Mouse (Mus musculus) hindbrain, postnatal 0 days (tissue): ENCODE measurements around the gene Sobp. TPM values are rescaled to one million over a fixed set of nuclear protein-coding genes. Genes with fewer than 3 reads are reported as not detected.

ENCODE experiments used
- ATAC-seq: fragments of 200-750 bp; cut with Nextera tagmentation; 2 replicates; pipeline ENCODE4 v1.8.0; 2017; ENCODE audit warnings: mild to moderate bottlenecking, moderate TSS enrichment, moderate library complexity
- DNase-seq: peaks from one replicate; pipeline ENCODE4 v3.0.0-alpha.2; 2015; ENCODE audit warnings: low spot score
- H3K27ac ChIP-seq: fragments of 300-500 bp; sonication (generic); 2 replicates; pipeline ENCODE4 v1.5.1; 2014; ENCODE audit warnings: mild to moderate bottlenecking
- H3K27me3 ChIP-seq: fragments of 300-500 bp; sonication (generic); 2 replicates; pipeline ENCODE4 v1.6.1; 2014; ENCODE audit warnings: low read length, mixed read lengths; ENCODE audit not compliant: insufficient read depth
- H3K36me3 ChIP-seq: fragments of 300-500 bp; sonication (generic); 2 replicates; pipeline ENCODE4 v1.6.1; 2014; ENCODE audit warnings: low read length, mixed read lengths; ENCODE audit not compliant: insufficient read depth
- H3K4me1 ChIP-seq: fragments of 300-500 bp; sonication (generic); 2 replicates; pipeline ENCODE4 v1.6.1; 2014; ENCODE audit warnings: antibody characterized with exemption, low read length, mixed read lengths; ENCODE audit not compliant: insufficient read depth
- H3K4me2 ChIP-seq: fragments of 300-500 bp; sonication (generic); 2 replicates; pipeline ENCODE4 v1.6.1; 2014; ENCODE audit warnings: low read depth, mild to moderate bottlenecking, low read length, moderate library complexity, mixed read lengths
- H3K4me3 ChIP-seq: fragments of 300-500 bp; sonication (generic); 2 replicates; pipeline ENCODE4 v1.5.1; 2014; ENCODE audit warnings: low read length
- H3K9ac ChIP-seq: fragments of 300-500 bp; sonication (generic); replicated peaks from 2 replicates; pipeline ENCODE4 v1.6.1; 2014; ENCODE audit warnings: mild to moderate bottlenecking, low read length, moderate library complexity, mixed read lengths
- H3K9me3 ChIP-seq: fragments of 300-500 bp; sonication (generic); 2 replicates; pipeline ENCODE4 v1.6.1; 2016; ENCODE audit warnings: low read length, mixed read lengths
- CTCF ChIP-seq: IDR thresholded peaks from 2 replicates; pipeline ENCODE4 v1.5.1; 2016; ENCODE audit warnings: antibody characterized with exemption, control low read depth, low read depth
- WGBS: fragments of 180-500 bp; shearing (Covaris S2); extraction: QIAGEN DNeasy Blood & Tissue Kit; methylation state at CpG from one replicate; pipeline ENCODE4 v1.1.7; 2014; 5-methylcytosine and 5-hydroxymethylcytosine counted together
- polyA plus RNA-seq: library from polyadenylated mRNA; unstranded; fragments of >200 nt; fragmentation: Nextera tagmentation; extraction: Ambion mirVana; gene quantifications from 2 replicates; pipeline ENCODE4 v1.2.1, GENCODE M21; 2015
- total RNA-seq: library from RNA; depleted of rRNA; stranded (reverse); fragments of >200 nt; gene quantifications from 2 replicates; pipeline ENCODE4 v1.2.3, GENCODE M21; 2014

Sobp gene
- total and polyA plus RNA-seq, 2 experiments from 2014 or later, result 13.8 to 21.4 TPM

DNA sequence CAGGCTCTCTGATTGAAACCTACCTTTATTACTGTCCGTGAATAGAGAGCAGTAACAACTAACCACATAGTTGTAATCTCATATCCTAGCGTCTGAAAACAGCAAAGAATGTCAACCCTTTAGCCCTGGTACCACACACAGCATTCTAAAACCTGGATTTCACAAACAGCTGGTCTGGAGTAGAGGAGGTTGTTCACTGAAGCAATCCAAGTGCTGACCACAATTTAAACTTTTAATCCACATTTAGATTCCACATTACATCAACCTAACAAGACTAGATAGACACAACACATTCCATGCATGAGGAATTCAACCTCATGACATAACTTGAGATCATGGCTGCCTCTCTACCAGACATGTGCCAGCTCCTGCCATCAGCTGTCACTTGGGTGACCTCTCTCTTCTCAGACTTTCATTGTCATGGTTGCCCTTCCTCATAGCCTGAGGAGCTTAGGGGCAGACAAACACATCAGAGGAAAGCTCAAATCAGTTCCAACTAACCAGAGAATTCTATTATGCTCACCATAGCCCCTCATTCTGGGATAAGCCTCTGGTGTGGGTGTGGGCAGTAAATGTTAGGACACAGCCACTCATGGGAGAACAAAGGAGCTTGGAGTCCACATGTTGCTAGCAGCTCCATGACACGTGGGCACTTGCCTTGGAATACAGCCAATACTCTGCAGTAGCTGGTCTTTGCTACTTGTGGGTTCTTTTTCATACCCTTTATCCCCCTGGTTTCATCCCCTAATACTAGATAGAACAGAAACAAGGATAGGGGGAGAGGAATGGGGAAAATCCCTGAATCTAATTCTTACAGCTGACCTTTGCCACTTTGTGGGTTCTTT lies 58.0 kb downstream of the Sobp start:
- H3K4me2 ChIP-seq, result no peak overlapping the region
- ATAC-seq (no peak), DNase-seq (peak; percentile 41)
- no peaks in the 10 kb centered on the region for H3K4me1 ChIP-seq
- 65% methylated on average over 3 of the region's 3 CpGs for WGBS
- H3K4me3 ChIP-seq, result no peak overlapping the region
- no peaks in the 10 kb centered on the region for H3K27me3 ChIP-seq
- TF ChIP-seq CTCF, result no peak
- no peaks in the 10 kb centered on the region for H3K9me3 ChIP-seq
- H3K27ac ChIP-seq, result no peak overlapping the region
- no peak overlapping the region for H3K9ac ChIP-seq
- H3K36me3 ChIP-seq, result no peaks in the 10 kb centered on the region

DNA sequence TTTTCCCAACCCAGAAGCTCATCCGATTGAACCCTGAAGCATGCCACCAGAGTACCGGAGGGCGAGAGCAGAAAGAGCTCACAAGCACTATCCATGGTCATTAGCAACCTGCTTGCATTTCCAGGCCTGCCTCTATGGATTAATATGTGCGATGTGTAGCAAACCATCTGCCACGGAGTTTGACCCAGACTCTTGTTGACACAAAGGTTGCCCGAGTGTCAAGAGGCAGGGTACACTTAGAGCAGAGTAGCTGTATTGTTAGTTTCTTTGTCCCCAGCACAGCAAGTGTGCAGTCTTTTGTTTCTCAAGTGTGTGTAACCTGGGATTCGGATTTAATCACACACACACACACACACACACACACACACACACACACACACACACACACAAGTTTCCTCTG lies 62.0 kb downstream of the Sobp start:
- Histone ChIP-seq H3K4me2 (no peak overlapping the region), H3K4me1 (no peaks in the 10 kb centered on the region), H3K27me3 (no peaks in the 10 kb centered on the region), H3K27ac (0 out of 2 replicates have a peak overlapping the region, but pooled peaks have one; percentile 41), H3K36me3 (0 out of 2 replicates have a peak, but pooled peaks cover 4% of the 10 kb centered on the region), H3K9ac (no peak overlapping the region), H3K4me3 (no peak overlapping the region), H3K9me3 (no peaks in the 10 kb centered on the region)
- no peak for TF ChIP-seq CTCF
- DNase-seq, result no peak
- peak; percentile 49; the same call in 1 of the 2 replicates for ATAC-seq
- 32% methylated on average over 7 of the region's 7 CpGs for WGBS

DNA sequence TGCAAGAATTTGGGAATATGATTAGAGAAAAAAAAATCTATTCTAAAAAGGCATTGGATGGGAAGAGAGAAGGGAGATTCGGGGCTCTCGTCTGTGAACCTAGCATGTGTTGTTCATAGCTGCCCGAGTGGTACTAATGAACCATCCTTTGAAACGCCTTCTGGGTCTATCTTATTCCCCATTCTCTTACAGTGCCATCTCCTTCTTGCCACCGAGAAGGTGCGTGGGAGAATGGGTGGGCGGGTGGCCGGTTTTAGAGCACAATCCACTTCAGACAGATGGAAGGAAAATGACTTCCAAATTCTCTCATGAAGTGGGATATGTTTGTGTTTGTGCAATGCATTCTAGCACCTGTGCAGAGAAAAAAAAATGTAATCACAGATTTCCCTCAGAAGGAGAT lies 67.7 kb downstream of the Sobp start:
- TF ChIP-seq CTCF, result no peak
- DNase-seq (no peak), ATAC-seq (0 out of 2 replicates have a peak, but pooled peaks have one; percentile 2)
- Histone ChIP-seq H3K36me3 (0 out of 2 replicates have a peak, but pooled peaks cover 4% of the 10 kb centered on the region), H3K27ac (peak overlapping the region; percentile 12; the same call in 1 of the 2 replicates), H3K4me1 (peaks cover 9% of the 10 kb centered on the region), H3K9ac (no peak overlapping the region), H3K4me3 (no peak overlapping the region), H3K27me3 (no peaks in the 10 kb centered on the region), H3K9me3 (no peaks in the 10 kb centered on the region), H3K4me2 (no peak overlapping the region)
- WGBS, result 52% methylated on average over 8 of the region's 8 CpGs

DNA sequence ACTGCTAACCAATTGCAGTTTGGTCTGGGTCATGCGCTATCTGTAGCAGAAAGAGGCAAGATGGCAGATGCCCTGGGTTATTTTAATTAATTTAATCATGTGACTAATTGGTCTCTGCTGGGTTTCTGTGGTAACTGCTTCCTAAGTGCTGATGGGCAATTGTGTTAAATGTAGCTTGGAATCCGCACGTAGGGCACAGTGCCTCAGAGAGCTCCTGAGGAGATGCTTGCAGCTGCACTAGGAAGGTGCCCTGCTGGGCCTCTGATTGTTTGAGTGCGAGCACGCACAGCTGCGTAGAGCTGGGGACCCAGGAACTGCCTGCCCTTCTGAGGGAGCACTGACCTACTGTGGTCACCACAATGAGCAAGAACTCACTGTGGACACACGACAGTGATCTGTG lies 68.1 kb downstream of the Sobp start:
- H3K27ac ChIP-seq, result peak overlapping the region; percentile 12; the same call in 1 of the 2 replicates

DNA sequence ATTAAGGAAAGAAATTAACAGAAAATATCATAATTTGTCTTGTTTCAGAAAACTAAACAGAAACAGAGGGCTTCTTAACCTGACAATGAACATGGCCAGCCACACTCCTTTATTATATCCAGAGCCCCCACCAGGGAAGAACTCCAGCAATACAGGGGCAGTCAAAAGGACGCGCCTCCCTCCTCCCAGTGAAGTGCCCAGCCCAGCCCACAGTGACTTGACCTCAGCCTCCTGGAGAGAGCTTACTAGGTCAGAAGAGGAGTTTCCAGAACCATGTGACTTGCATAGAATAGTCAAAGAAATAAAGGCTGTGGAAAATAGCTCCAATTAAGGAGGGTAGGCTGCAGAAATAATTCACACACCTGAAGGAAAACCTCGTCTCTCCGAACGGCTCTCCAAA lies 73.8 kb downstream of the Sobp start:
- TF ChIP-seq CTCF, result no peak
- H3K9ac ChIP-seq, result no peak overlapping the region
- ATAC-seq, result no peak
- no peak overlapping the region for H3K4me3 ChIP-seq
- H3K9me3 ChIP-seq, result no peaks in the 10 kb centered on the region
- peak overlapping the region; percentile 36; the same call in 1 of the 2 replicates for H3K27ac ChIP-seq
- no peak for DNase-seq
- no peak overlapping the region for H3K4me2 ChIP-seq
- no peaks in the 10 kb centered on the region for H3K36me3 ChIP-seq
- H3K27me3 ChIP-seq, result no peaks in the 10 kb centered on the region
- 44% methylated on average over 5 of the region's 5 CpGs for whole genome bisulfite sequencing
- H3K4me1 ChIP-seq, result peaks cover 8% of the 10 kb centered on the region; the same call in 1 of the 2 replicates

More for the DNA sequence above, 68.1 kb downstream of the Sobp start:
- Histone ChIP-seq H3K4me1 (peaks cover 9% of the 10 kb centered on the region), H3K36me3 (0 out of 2 replicates have a peak, but pooled peaks cover 4% of the 10 kb centered on the region), H3K4me2 (no peak overlapping the region), H3K9me3 (no peaks in the 10 kb centered on the region), H3K9ac (no peak overlapping the region), H3K27me3 (no peaks in the 10 kb centered on the region), H3K4me3 (no peak overlapping the region)
- WGBS, result 19% methylated on average over 7 of the region's 7 CpGs
- DNase-seq (peak; percentile 67), ATAC-seq (peak; percentile 82)
- no peak for TF ChIP-seq CTCF

DNA sequence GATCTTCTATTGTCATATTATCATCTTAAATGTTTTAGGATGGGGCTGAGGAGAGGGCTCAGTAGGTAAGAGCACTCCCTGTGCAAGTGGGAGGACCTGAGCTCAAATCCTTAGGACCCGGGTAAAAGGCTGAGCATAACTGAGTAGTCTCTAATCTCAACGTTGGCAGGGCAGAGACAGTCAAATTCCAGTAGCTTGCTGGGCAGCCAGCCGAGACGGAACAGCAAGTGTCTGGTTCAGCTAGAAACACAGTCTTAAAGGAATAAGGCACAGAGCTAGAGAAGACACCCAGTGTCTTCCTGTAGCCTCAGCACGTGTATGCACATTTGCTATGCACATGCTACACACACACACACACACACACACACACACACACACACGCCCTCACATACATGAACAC lies 75.1 kb downstream of the Sobp start:
- no peak overlapping the region for H3K9ac ChIP-seq
- 50% methylated on average over 6 of the region's 6 CpGs for WGBS
- no peaks in the 10 kb centered on the region for H3K27me3 ChIP-seq
- H3K4me3 ChIP-seq, result no peak overlapping the region
- ATAC-seq (no peak), DNase-seq (no peak)
- no peak overlapping the region for H3K4me2 ChIP-seq
- peaks cover 8% of the 10 kb centered on the region; the same call in 1 of the 2 replicates for H3K4me1 ChIP-seq
- no peaks in the 10 kb centered on the region for H3K36me3 ChIP-seq
- no peak for TF ChIP-seq CTCF
- no peak overlapping the region for H3K27ac ChIP-seq
- H3K9me3 ChIP-seq, result no peaks in the 10 kb centered on the region

DNA sequence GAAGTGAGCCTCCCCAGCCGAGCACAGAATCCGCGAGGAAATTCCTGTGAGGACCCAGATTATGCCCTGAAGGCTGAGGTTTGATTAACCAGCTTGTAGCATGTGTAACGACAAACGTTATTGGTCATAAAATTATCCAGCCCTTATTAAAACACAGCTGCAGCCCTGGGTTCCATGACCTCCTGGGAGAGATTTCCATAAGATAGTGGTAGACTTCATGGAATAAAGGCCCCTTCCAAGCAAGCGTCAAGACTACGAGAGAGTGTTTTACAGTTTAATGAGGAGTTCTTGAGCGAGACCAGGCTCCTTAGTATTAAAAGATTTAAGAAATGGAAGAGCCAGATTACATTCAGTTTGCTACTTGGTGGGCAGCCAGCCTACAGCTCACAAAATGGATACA lies 76.6 kb downstream of the Sobp start:
- ATAC-seq (no peak), DNase-seq (no peak)
- H3K27me3 ChIP-seq, result no peaks in the 10 kb centered on the region
- no peak overlapping the region for H3K9ac ChIP-seq
- WGBS, result 52% methylated on average over 8 of the region's 8 CpGs
- no peak overlapping the region for H3K4me3 ChIP-seq
- H3K4me1 ChIP-seq, result peaks cover 5% of the 10 kb centered on the region; the same call in 1 of the 2 replicates
- no peak for TF ChIP-seq CTCF
- H3K4me2 ChIP-seq, result no peak overlapping the region
- no peak overlapping the region for H3K27ac ChIP-seq
- no peaks in the 10 kb centered on the region for H3K9me3 ChIP-seq
- H3K36me3 ChIP-seq, result no peaks in the 10 kb centered on the region
